Mouse (Mus musculus): ENCODE results near the gene Krt83. TPM values are rescaled to one million over a fixed set of nuclear protein-coding genes. Genes with fewer than 3 reads are reported as not detected.
A peak's percentile ranks its signal among the peaks of the same experiment; 100 is the strongest.

The Krt83 gene
- polyA plus RNA-seq, 1 experiment from 2014 or later, result not detected

DNA sequence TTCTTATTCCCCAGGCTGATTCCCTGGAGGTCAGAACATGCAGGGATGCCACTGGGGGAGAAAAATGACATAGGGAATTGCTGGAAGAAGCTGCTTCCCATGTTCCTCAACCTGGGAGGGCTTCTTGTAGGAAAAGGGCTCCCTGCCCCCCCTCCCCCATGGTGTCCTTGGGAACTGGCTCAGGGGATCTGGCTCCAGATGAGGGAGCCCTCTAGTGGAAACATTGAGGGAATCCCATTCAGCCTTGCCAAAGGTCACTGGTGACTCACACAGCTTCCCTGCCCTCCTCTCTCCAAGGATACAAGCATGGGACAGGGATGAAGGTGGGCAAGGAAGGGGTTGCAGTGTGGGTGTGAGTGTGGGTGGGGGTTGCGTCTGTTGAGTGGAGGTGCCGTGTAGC, 5.9 kb upstream of the Krt83 start:
- Histone ChIP-seq H3K36me3 (no peaks in the 10 kb centered on the region), H3K4me2 (no peak overlapping the region), H3K9me3 (replicated peaks) (no peaks in the 10 kb centered on the region), H3K9ac (no peak overlapping the region), H3K27ac (no peak overlapping the region), H3K27me3 (0 out of 2 replicates have a peak, but pooled peaks cover 10% of the 10 kb centered on the region), H3K4me3 (no peak overlapping the region), H3K4me1 (replicated peaks) (peaks cover 7% of the 10 kb centered on the region)
- 78% methylated on average over 2 of the region's 2 CpGs for WGBS
- ATAC-seq (replicated peaks; ENCODE audit: insufficient number of reproducible peaks, insufficient read depth, low FRiP score, low read depth), result no peak

GRCm38 (mm10) chr15:101495266-101495665, 4.0 kb upstream of the Krt83 start:
- 80% methylated on average over 8 of the region's 8 CpGs for WGBS
- Histone ChIP-seq H3K4me2 (no peak overlapping the region), H3K4me1 (replicated peaks) (peaks cover 7% of the 10 kb centered on the region), H3K27ac (no peak overlapping the region), H3K9ac (no peak overlapping the region), H3K36me3 (no peaks in the 10 kb centered on the region), H3K9me3 (replicated peaks) (no peaks in the 10 kb centered on the region), H3K27me3 (0 out of 2 replicates have a peak, but pooled peaks cover 3% of the 10 kb centered on the region), H3K4me3 (no peak overlapping the region)
- no peak for ATAC-seq (replicated peaks; ENCODE audit: insufficient number of reproducible peaks, insufficient read depth, low FRiP score, low read depth)

- 64% methylated on average over 1 of the region's 1 CpGs for WGBS
- ATAC-seq (replicated peaks; ENCODE audit: insufficient number of reproducible peaks, insufficient read depth, low FRiP score, low read depth), result no peak
- Histone ChIP-seq H3K27ac (no peak overlapping the region), H3K9me3 (replicated peaks) (no peaks in the 10 kb centered on the region), H3K27me3 (0 out of 2 replicates have a peak, but pooled peaks cover 3% of the 10 kb centered on the region), H3K4me1 (replicated peaks) (peaks cover 7% of the 10 kb centered on the region), H3K36me3 (no peaks in the 10 kb centered on the region), H3K4me3 (no peak overlapping the region), H3K4me2 (no peak overlapping the region), H3K9ac (no peak overlapping the region)
Measured at GRCm38 (mm10) chr15:101494203-101494602, 2.9 kb upstream of the Krt83 start.

DNA sequence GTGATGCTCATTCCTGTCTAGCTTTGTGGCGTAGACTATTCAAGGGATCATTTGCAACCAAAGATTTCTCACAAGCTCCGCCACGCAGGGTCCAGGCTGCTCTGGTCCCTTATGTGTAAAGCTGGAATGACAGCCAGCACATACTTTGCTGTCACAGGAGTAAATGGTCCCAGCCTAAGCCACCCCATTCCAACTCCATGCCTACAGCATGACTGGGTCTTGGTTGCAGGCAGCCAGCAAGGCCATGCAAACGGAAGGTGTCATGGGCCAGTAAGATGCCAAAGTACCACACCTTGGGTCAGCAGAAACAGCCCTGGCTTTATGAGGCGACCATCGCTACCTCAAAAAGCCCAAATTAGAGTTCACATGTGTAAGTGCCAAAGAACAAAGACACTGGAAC, 2.4 kb upstream of the Krt83 start:
- Histone ChIP-seq H3K27ac (no peak overlapping the region), H3K9ac (no peak overlapping the region), H3K27me3 (0 out of 2 replicates have a peak, but pooled peaks cover 3% of the 10 kb centered on the region), H3K4me2 (no peak overlapping the region), H3K36me3 (no peaks in the 10 kb centered on the region), H3K9me3 (replicated peaks) (no peaks in the 10 kb centered on the region), H3K4me1 (replicated peaks) (peaks cover 7% of the 10 kb centered on the region), H3K4me3 (no peak overlapping the region)
- 88% methylated on average over 6 of the region's 6 CpGs for WGBS
- ATAC-seq (replicated peaks; ENCODE audit: insufficient number of reproducible peaks, insufficient read depth, low FRiP score, low read depth), result no peak

DNA sequence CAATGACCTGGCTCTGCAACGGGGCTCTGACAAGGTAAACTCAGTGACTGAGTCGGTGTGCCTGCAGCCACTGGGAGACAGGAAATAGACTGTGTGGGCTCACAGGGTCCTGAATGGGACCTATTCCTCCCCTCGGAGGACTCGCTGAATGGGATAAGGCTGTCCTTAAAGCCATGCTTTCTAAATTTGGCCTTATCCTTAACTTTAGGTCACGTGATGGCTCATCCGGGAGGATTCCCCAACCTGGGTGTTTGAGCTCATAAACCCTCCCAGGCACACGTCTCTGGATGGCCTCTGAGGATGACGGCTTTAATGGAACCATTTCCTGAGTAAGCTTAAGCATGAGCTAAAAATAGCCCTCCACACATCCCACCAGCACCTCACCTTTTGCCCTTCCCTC, 1.4 kb upstream of the Krt83 start:
- WGBS, result 20% methylated on average over 8 of the region's 8 CpGs
- no peaks in the 10 kb centered on the region for H3K36me3 ChIP-seq
- peaks cover 7% of the 10 kb centered on the region for H3K4me1 ChIP-seq (replicated peaks)
- H3K27ac ChIP-seq, result no peak overlapping the region
- H3K9ac ChIP-seq, result no peak overlapping the region
- H3K9me3 ChIP-seq (replicated peaks), result no peaks in the 10 kb centered on the region
- no peak overlapping the region for H3K4me2 ChIP-seq
- ATAC-seq (replicated peaks; ENCODE audit: insufficient number of reproducible peaks, insufficient read depth, low FRiP score, low read depth), result no peak
- H3K27me3 ChIP-seq, result 0 out of 2 replicates have a peak, but pooled peaks cover 3% of the 10 kb centered on the region
- no peak overlapping the region for H3K4me3 ChIP-seq

DNA sequence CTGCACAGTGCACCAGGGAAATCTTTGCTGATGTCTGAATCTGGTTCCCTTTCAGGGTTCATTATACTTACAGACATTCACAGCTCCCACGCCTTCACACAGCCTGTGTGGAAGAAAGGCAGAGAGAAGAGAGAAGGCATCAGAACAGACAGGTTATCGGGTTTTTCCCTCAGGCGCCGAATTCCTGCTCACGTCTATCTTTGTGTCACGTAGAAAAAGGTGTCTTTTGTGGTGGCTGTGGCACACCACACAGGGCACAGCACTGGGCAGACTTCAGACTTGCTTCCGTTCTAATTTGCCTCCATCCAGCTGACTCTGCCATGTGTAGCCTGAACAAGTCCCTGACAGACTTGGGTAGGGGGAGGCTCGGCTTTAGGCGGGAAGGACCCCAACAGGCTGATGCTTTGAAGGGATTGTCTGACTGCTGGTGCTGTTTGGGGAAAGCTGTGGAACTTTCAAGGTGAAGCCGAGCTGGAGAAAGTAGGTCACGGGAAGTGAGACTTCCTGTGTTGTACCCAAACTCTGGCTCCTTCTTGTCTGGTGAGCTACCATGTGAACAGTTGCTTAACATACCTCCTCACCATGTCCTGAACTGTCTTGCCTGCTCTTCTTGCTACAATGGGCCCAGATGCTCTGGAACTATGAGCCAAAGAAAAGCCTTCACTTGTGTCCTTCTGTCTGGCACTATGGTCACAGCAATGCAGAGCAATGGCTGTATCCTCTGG, 5.2 kb downstream of the Krt83 start:
- H3K4me1 ChIP-seq (replicated peaks), result no peaks in the 10 kb centered on the region

GRCm38 (mm10) chr15:101484939-101485338, 6.4 kb downstream of the Krt83 start:
- no peak for ATAC-seq (replicated peaks; ENCODE audit: insufficient number of reproducible peaks, insufficient read depth, low FRiP score, low read depth)
- no peaks in the 10 kb centered on the region for H3K36me3 ChIP-seq
- no peak overlapping the region for H3K27ac ChIP-seq
- H3K9me3 ChIP-seq (replicated peaks), result no peaks in the 10 kb centered on the region
- H3K9ac ChIP-seq, result no peak overlapping the region
- H3K4me3 ChIP-seq, result no peak overlapping the region
- H3K4me1 ChIP-seq (replicated peaks), result no peaks in the 10 kb centered on the region
- WGBS, result 93% methylated on average over 1 of the region's 1 CpGs
- peaks cover 8% of the 10 kb centered on the region for H3K27me3 ChIP-seq
- H3K4me2 ChIP-seq, result no peak overlapping the region

More for the DNA sequence above, 5.2 kb downstream of the Krt83 start:
- Histone ChIP-seq H3K4me3 (no peak overlapping the region), H3K9me3 (replicated peaks) (no peaks in the 10 kb centered on the region), H3K9ac (no peak overlapping the region), H3K27ac (no peak overlapping the region), H3K27me3 (0 out of 2 replicates have a peak, but pooled peaks cover 3% of the 10 kb centered on the region), H3K4me2 (no peak overlapping the region), H3K36me3 (no peaks in the 10 kb centered on the region)
- no peak for ATAC-seq (replicated peaks; ENCODE audit: insufficient number of reproducible peaks, insufficient read depth, low FRiP score, low read depth)
- 72% methylated on average over 11 of the region's 11 CpGs for WGBS

- Histone ChIP-seq H3K27ac (no peak overlapping the region), H3K36me3 (no peaks in the 10 kb centered on the region), H3K9me3 (replicated peaks) (no peaks in the 10 kb centered on the region), H3K9ac (no peak overlapping the region), H3K27me3 (peaks cover 20% of the 10 kb centered on the region), H3K4me2 (no peak overlapping the region), H3K4me3 (no peak overlapping the region), H3K4me1 (replicated peaks) (peaks cover 9% of the 10 kb centered on the region)
- ATAC-seq (replicated peaks; ENCODE audit: insufficient number of reproducible peaks, insufficient read depth, low FRiP score, low read depth), result no peak
- 53% methylated on average over 1 of the region's 1 CpGs for WGBS
Measured at GRCm38 (mm10) chr15:101483646-101484045, 7.7 kb downstream of the Krt83 start.

GRCm38 (mm10) chr15:101482056-101482455, 9.3 kb downstream of the Krt83 start:
- Histone ChIP-seq H3K27me3 (peaks cover 31% of the 10 kb centered on the region), H3K36me3 (no peaks in the 10 kb centered on the region), H3K4me2 (no peak overlapping the region), H3K9ac (no peak overlapping the region), H3K4me1 (replicated peaks) (peaks cover 9% of the 10 kb centered on the region), H3K4me3 (no peak overlapping the region), H3K27ac (no peak overlapping the region), H3K9me3 (replicated peaks) (no peaks in the 10 kb centered on the region)
- ATAC-seq (replicated peaks; ENCODE audit: insufficient number of reproducible peaks, insufficient read depth, low FRiP score, low read depth), result no peak
- 31% methylated on average over 4 of the region's 4 CpGs for WGBS

DNA sequence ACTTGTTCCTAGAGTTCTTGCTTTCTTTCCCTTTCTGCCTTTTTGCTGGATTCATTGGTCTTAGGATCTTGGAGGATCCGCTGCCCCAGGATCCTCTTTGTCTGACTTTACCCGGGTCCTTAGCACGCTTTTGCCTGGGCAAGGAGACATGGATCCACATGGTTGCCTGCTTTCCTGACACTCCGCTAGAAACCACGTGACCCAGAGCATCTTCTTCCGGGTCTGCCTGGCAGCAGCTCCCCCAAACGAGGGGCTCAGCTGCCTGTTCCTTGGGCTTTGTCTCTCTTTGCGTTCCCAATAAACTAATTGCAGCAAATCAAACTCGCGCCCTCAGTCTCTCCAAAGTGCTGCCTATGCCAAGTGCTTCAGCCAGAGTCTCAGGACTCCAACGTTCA, 11.6 kb downstream of the Krt83 start:
- peaks cover 9% of the 10 kb centered on the region for H3K4me1 ChIP-seq (replicated peaks)
- no peak for ATAC-seq (replicated peaks; ENCODE audit: insufficient number of reproducible peaks, insufficient read depth, low FRiP score, low read depth)
- WGBS, result 34% methylated on average over 11 of the region's 11 CpGs
- peaks cover 31% of the 10 kb centered on the region for H3K27me3 ChIP-seq
- H3K4me3 ChIP-seq, result peak overlapping the region; percentile 34
- no peak overlapping the region for H3K27ac ChIP-seq
- peak overlapping the region; percentile 62 for H3K4me2 ChIP-seq
- H3K9ac ChIP-seq, result no peak overlapping the region
- H3K36me3 ChIP-seq, result no peaks in the 10 kb centered on the region
- H3K9me3 ChIP-seq (replicated peaks), result no peaks in the 10 kb centered on the region

- H3K36me3 ChIP-seq, result no peaks in the 10 kb centered on the region
- peak overlapping the region; percentile 62 for H3K4me2 ChIP-seq
- WGBS, result 6% methylated on average over 31 of the region's 31 CpGs
- no peak for ATAC-seq (replicated peaks; ENCODE audit: insufficient number of reproducible peaks, insufficient read depth, low FRiP score, low read depth)
- no peaks in the 10 kb centered on the region for H3K9me3 ChIP-seq (replicated peaks)
- H3K4me3 ChIP-seq, result peak overlapping the region; percentile 34
- H3K9ac ChIP-seq, result no peak overlapping the region
- peaks cover 31% of the 10 kb centered on the region for H3K27me3 ChIP-seq
- peaks cover 9% of the 10 kb centered on the region for H3K4me1 ChIP-seq (replicated peaks)
- no peak overlapping the region for H3K27ac ChIP-seq
Measured at GRCm38 (mm10) chr15:101479007-101479665, 12.2 kb downstream of the Krt83 start.

All from heart, embryonic 15.5 days (tissue).